Mouse (Mus musculus) kidney, embryonic 16.5 days (tissue): ENCODE results near the gene Olfr834. TPM values are rescaled to one million over a fixed set of nuclear protein-coding genes. Genes with fewer than 3 reads are reported as not detected.

Source experiments
- ATAC-seq: fragments of 200-750 bp; cut with Nextera tagmentation; 2 replicates; pipeline ENCODE4 v1.8.0; 2017; ENCODE audit warnings: moderate TSS enrichment; ENCODE audit not compliant: low FRiP score, low TSS enrichment
- H3K27ac ChIP-seq: fragments of 300-500 bp; sonication (generic); 2 replicates; pipeline ENCODE4 v1.5.1; 2014; ENCODE audit warnings: low read length
- H3K27me3 ChIP-seq: fragments of 300-500 bp; sonication (generic); 2 replicates; pipeline ENCODE4 v1.6.1; 2014; ENCODE audit warnings: low read length, control low read depth, mixed read lengths; ENCODE audit not compliant: insufficient read depth
- H3K36me3 ChIP-seq: fragments of 300-500 bp; sonication (generic); 2 replicates; pipeline ENCODE4 v1.6.1; 2014; ENCODE audit warnings: low read length, control low read depth, mixed read lengths; ENCODE audit not compliant: insufficient read depth
- H3K4me1 ChIP-seq: fragments of 300-500 bp; sonication (generic); 2 replicates; pipeline ENCODE4 v1.6.1; 2014; ENCODE audit warnings: low read length, control low read depth, mixed read lengths; ENCODE audit not compliant: insufficient read depth
- H3K4me2 ChIP-seq: fragments of 300-500 bp; sonication (generic); replicated peaks from 2 replicates; pipeline ENCODE4 v1.6.1; 2014; ENCODE audit warnings: low read depth, low read length
- H3K4me3 ChIP-seq: fragments of 300-500 bp; sonication (generic); 2 replicates; pipeline ENCODE4 v1.5.1; 2014; ENCODE audit warnings: mild to moderate bottlenecking, low read length
- H3K9ac ChIP-seq: fragments of 300-500 bp; sonication (generic); replicated peaks from 2 replicates; pipeline ENCODE4 v1.6.1; 2014; ENCODE audit warnings: low read length
- H3K9me3 ChIP-seq: fragments of 300-500 bp; sonication (generic); 2 replicates; pipeline ENCODE4 v1.6.1; 2016; ENCODE audit warnings: low read length, control low read depth
- WGBS: fragments of 180-500 bp; shearing (Covaris S2); extraction: QIAGEN DNeasy Blood & Tissue Kit; methylation state at CpG from one replicate; pipeline ENCODE4 v1.1.7; 2014; 5-methylcytosine and 5-hydroxymethylcytosine counted together
- polyA plus RNA-seq: library from polyadenylated mRNA; unstranded; fragments of >200 nt; fragmentation: Nextera tagmentation; extraction: Ambion mirVana; gene quantifications from 2 replicates; pipeline ENCODE4 v1.2.1, GENCODE M21; 2015

Olfr834 gene
- polyA plus RNA-seq, result not detected in 2 replicates

- Histone ChIP-seq H3K4me2 (no peak within 1 kb of the TSS), H3K27me3 (no peaks in the 10 kb centered on the region), H3K4me3 (no peak within 1 kb of the TSS), H3K27ac (no peak within 1 kb of the TSS), H3K4me1 (no peaks in the 10 kb centered on the region), H3K36me3 (no peaks in the 10 kb centered on the region), H3K9me3 (peaks cover 3% of the 10 kb centered on the region; the same call in 1 of the 2 replicates), H3K9ac (no peak within 1 kb of the TSS)
- no peak for ATAC-seq
- 85% methylated on average over 3 of the region's 3 CpGs for WGBS
These were observed at the start of gene Olfr834 for GRCm38 (mm10) chr9:18987690-18988089. TSS of gene Olfr834 (plus strand) at chr9:18987990.

- Histone ChIP-seq H3K4me1 (no peaks in the 10 kb centered on the region), H3K9ac (no peak overlapping the region), H3K4me2 (no peak overlapping the region), H3K36me3 (no peaks in the 10 kb centered on the region), H3K9me3 (peaks cover 2% of the 10 kb centered on the region; the same call in 1 of the 2 replicates), H3K27me3 (no peaks in the 10 kb centered on the region), H3K27ac (no peak overlapping the region), H3K4me3 (no peak overlapping the region)
- ATAC-seq, result no peak
These were observed 25.8 kb upstream of the Olfr834 start for GRCm38 (mm10) chr9:18962021-18962420.

- Histone ChIP-seq H3K36me3 (no peaks in the 10 kb centered on the region), H3K4me1 (no peaks in the 10 kb centered on the region), H3K27me3 (no peaks in the 10 kb centered on the region), H3K27ac (no peak within 1 kb of the TSS), H3K9me3 (no peaks in the 10 kb centered on the region), H3K4me2 (no peak within 1 kb of the TSS), H3K4me3 (no peak within 1 kb of the TSS), H3K9ac (no peak within 1 kb of the TSS)
- no peak for ATAC-seq
- WGBS, result 56% methylated on average over 1 of the region's 1 CpGs
These were observed 44.6 kb downstream of the Olfr834 start, which contains the start of gene Olfr835 for GRCm38 (mm10) chr9:19032435-19032834. TSS of gene Olfr835 (plus strand) at chr9:19032735.

Other genes with a start within 250 kb of the Olfr834 start
- gene Olfr24, start 224.0 kb upstream of the Olfr834 start, polyA plus RNA-seq, result not detected in 2 replicates
- not detected in 2 replicates for gene Olfr828, start 168.5 kb upstream of the Olfr834 start, polyA plus RNA-seq
- gene Olfr829, start 133.1 kb upstream of the Olfr834 start, polyA plus RNA-seq, result 0.15 TPM in 1 of 2 replicates, not detected in the other
- gene Olfr830, start 113.3 kb upstream of the Olfr834 start, polyA plus RNA-seq, result not detected in 2 replicates
- gene Olfr832, start 50.9 kb upstream of the Olfr834 start, polyA plus RNA-seq, result not detected in 2 replicates
- gene Olfr835, start 44.7 kb downstream of the Olfr834 start, polyA plus RNA-seq, result not detected in 2 replicates
- gene Olfr836, start 132.4 kb downstream of the Olfr834 start, polyA plus RNA-seq, result not detected in 2 replicates
- not detected in 2 replicates for gene Olfr837, start 148.3 kb downstream of the Olfr834 start, polyA plus RNA-seq
- gene Olfr839-ps1, start 189.3 kb downstream of the Olfr834 start, polyA plus RNA-seq, result not detected in 2 replicates